Mouse (Mus musculus) cerebellum, adult 2 months (tissue): ENCODE measurements around the gene Rere. TPM values are rescaled to one million over a fixed set of nuclear protein-coding genes. Genes with fewer than 3 reads are reported as not detected.
"Not testable (repeated sequence)": the region's sequence is repeated elsewhere in the genome, so short reads cannot be mapped to it uniquely, and the experiment has no call there.

Source experiments
- DNase-seq, 2 experiments: peaks; one replicate each; pipeline ENCODE4 v3.0.0; 2021
- H3K27ac ChIP-seq: fragments of 200-500 bp; 2 replicates; pipeline ENCODE4 v1.5.1; 2012; ENCODE audit warnings: low read length, control low read depth, inconsistent platforms; ENCODE audit not compliant: insufficient read depth
- H3K27me3 ChIP-seq: fragments of 200-500 bp; 2 replicates; pipeline ENCODE4 v1.6.1; 2012; ENCODE audit warnings: inconsistent platforms, mild to moderate bottlenecking, low read length, moderate library complexity; ENCODE audit not compliant: control insufficient read depth, insufficient read depth
- H3K4me1 ChIP-seq: fragments of 200-500 bp; 2 replicates; pipeline ENCODE4 v1.6.1; 2011; ENCODE audit warnings: low read length; ENCODE audit not compliant: control insufficient read depth, insufficient read depth
- H3K4me3 ChIP-seq: fragments of 200-500 bp; replicated peaks from 2 replicates; pipeline ENCODE3; 2011; ENCODE audit warnings: mild to moderate bottlenecking, low read depth, low read length, control low read depth; ENCODE audit not compliant: insufficient read depth
- CTCF ChIP-seq: fragments of 200-500 bp; IDR thresholded peaks from 2 replicates; pipeline ENCODE4 v1.5.1; 2011; ENCODE audit warnings: low read depth, mild to moderate bottlenecking, control low read depth, low read length, moderate library complexity, borderline replicate concordance; ENCODE audit not compliant: insufficient read depth
- POLR2A ChIP-seq: fragments of 200-500 bp; IDR thresholded peaks from 2 replicates; pipeline ENCODE4 v1.6.1; 2011; ENCODE audit warnings: low read length, control low read depth, borderline replicate concordance; ENCODE audit not compliant: insufficient read depth
- WGBS: fragments of 180-500 bp; shearing (Covaris S2); methylation state at CpG from one replicate; pipeline ENCODE4 v1.1.7; 2018; 5-methylcytosine and 5-hydroxymethylcytosine counted together
- polyA plus RNA-seq: library from polyadenylated mRNA; depleted of rRNA; stranded (reverse); fragments of >200 nt; gene quantifications from 2 replicates; pipeline ENCODE4 v1.2.3, GENCODE M21; 2012

Rere gene
- polyA plus RNA-seq, 1 experiment = 69.1 TPM

GRCm38 (mm10) chr4:150474086-150474485 lies 192.6 kb downstream of the Rere start:
- TF ChIP-seq CTCF (no peak), POLR2A (no peak)
- Histone ChIP-seq H3K4me1 (peaks cover 5% of the 10 kb centered on the region), H3K27me3 (no peaks in the 10 kb centered on the region), H3K4me3 (no peak overlapping the region), H3K27ac (no peak overlapping the region)
- peak in 1 of 2 experiments; percentile 38 for DNase-seq
- WGBS = 24% methylated on average over 7 of the region's 7 CpGs

GRCm38 (mm10) chr4:150476258-150476657 lies 194.8 kb downstream of the Rere start:
- Histone ChIP-seq H3K27ac (no peak overlapping the region), H3K27me3 (no peaks in the 10 kb centered on the region), H3K4me1 (peaks cover 5% of the 10 kb centered on the region), H3K4me3 (no peak overlapping the region)
- 46% methylated on average over 5 of the region's 5 CpGs for WGBS
- DNase-seq = no peak
- TF ChIP-seq POLR2A (no peak), CTCF (no peak)

DNA sequence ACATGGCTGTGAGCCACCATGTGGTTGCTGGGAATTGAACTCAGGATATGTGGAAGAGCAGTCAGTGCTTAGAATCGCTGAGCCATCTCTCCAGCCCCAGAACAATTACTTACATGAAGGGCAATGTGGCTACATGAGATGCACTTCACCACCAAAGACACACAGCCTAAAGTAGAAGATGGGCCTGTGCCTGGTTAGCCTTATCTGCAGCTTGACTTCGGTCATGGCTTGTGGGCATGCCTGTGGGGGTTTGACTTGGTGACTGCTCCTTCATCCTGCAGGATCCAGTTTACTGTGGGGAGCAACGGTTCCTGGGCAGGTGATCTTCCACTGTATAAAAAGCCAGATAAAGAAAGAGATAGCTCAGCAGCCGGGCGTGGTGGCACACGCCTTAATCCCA lies 196.6 kb downstream of the Rere start:
- no peak for DNase-seq
- 92% methylated on average over 6 of the region's 6 CpGs for WGBS
- Histone ChIP-seq H3K27ac (no peak overlapping the region), H3K4me1 (peaks cover 5% of the 10 kb centered on the region), H3K27me3 (no peaks in the 10 kb centered on the region), H3K4me3 (no peak overlapping the region)
- TF ChIP-seq POLR2A = no peak
- no peak for TF ChIP-seq CTCF

- not testable (repeated sequence) for H3K4me1 ChIP-seq, H3K27me3 ChIP-seq, H3K27ac ChIP-seq, DNase-seq, H3K4me3 ChIP-seq
- WGBS = 95% methylated on average over 5 of the region's 5 CpGs
Observed at GRCm38 (mm10) chr4:150483081-150483480, 201.6 kb downstream of the Rere start.

- Histone ChIP-seq H3K4me1 (peaks cover 10% of the 10 kb centered on the region; the same call in 1 of the 2 replicates), H3K27ac (0 out of 2 replicates have a peak overlapping the region, but pooled peaks have one; percentile 23), H3K4me3 (no peak overlapping the region), H3K27me3 (no peaks in the 10 kb centered on the region)
- TF ChIP-seq CTCF = no peak
- no peak for TF ChIP-seq POLR2A
- WGBS = 28% methylated on average over 2 of the region's 2 CpGs
- DNase-seq = no peak
Observed at GRCm38 (mm10) chr4:150486097-150486496, 204.7 kb downstream of the Rere start.

DNA sequence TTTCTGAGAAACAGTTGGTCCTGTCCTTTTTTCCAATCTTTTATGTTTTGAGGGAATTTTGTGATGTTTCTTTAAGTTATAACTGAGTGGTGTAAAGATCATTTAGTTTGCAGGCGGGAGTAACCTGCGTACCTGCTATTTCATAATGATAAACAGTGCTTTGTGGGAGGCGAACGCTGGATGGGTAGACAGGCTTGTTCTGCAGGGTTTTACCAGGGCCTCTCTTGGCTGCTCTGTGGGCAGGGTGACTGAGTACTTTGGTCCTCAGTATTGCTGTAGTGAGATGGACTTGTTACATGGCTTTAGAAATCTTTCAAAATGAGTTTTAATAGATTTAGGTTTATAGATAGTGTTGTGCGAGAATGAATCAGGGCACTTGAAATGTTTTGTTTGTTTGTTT lies 205.7 kb downstream of the Rere start:
- 84% methylated on average over 5 of the region's 5 CpGs for WGBS

DNA sequence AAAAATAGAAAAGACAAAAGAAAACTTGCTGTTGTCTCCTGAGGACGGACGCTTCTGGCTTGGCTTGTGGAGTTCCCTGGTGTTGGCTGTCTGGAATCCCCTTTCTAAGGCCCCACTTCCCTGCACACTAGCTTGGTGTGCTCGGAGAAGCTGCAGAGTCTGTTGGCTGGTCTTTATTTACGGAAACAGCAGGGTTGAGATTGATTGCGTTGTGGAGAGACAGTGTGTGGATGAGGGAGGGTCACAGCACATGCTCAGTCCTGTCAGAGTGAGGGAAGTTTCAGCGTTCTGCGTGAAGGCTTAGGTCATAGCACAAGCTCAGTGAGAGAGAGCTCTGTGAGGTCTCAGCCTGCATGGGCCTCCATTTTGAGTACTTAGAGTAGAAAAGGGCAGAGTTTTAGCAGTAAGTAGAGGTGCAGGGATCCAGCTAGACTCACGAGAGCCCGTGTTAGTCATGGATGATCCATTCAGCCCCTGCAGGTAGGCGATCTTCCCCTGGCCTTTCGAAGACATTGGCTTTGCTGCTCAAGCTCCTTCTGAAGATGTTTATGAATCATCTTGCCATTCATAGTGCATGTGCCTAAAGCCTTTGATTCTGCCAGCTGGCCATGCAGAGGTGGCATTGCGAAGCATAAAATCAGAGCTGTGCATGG lies 206.8 kb downstream of the Rere start:
- 3% methylated on average over 12 of the region's 12 CpGs for WGBS
- peak; percentile 75 to 87 for DNase-seq
- H3K4me3 ChIP-seq = peak overlapping the region; percentile 57
- H3K27ac ChIP-seq = peak overlapping the region; percentile 73
- H3K27me3 ChIP-seq = no peaks in the 10 kb centered on the region
- TF ChIP-seq CTCF = no peak
- TF ChIP-seq POLR2A = peak; percentile 52; the same call in 1 of the 2 replicates
- H3K4me1 ChIP-seq = peaks cover 10% of the 10 kb centered on the region; the same call in 1 of the 2 replicates

More for the DNA sequence above, 205.7 kb downstream of the Rere start:
- no peaks in the 10 kb centered on the region for H3K27me3 ChIP-seq
- H3K4me1 ChIP-seq = peaks cover 10% of the 10 kb centered on the region; the same call in 1 of the 2 replicates
- TF ChIP-seq POLR2A = no peak
- no peak for TF ChIP-seq CTCF
- DNase-seq = no peak
- H3K4me3 ChIP-seq = no peak overlapping the region
- no peak overlapping the region for H3K27ac ChIP-seq

GRCm38 (mm10) chr4:150488767-150489166 lies 207.3 kb downstream of the Rere start:
- TF ChIP-seq POLR2A = no peak
- TF ChIP-seq CTCF = no peak
- peak; percentile 25 to 44 for DNase-seq
- peaks cover 10% of the 10 kb centered on the region; the same call in 1 of the 2 replicates for H3K4me1 ChIP-seq
- peak overlapping the region; percentile 73 for H3K27ac ChIP-seq
- H3K4me3 ChIP-seq = peak overlapping the region; percentile 57
- 9% methylated on average over 4 of the region's 4 CpGs for WGBS
- no peaks in the 10 kb centered on the region for H3K27me3 ChIP-seq
